Mouse (Mus musculus) left cerebral cortex, postnatal 4 days (tissue): ENCODE data around the gene Tnrc18. TPM values are rescaled to one million over a fixed set of nuclear protein-coding genes. Genes with fewer than 3 reads are reported as not detected.

Source experiments
- DNase-seq: peaks from one replicate; pipeline ENCODE4 v3.0.0-alpha.2; 2022
- intact Hi-C: fragments of 180-260 bp; cut with DNase I; formaldehyde crosslinking; loops from one replicate; pipeline ENCODE4 v1.15.1; 2025
- total RNA-seq, 2 experiments: library from RNA; stranded (reverse); gene quantifications; 2 replicates each; pipeline ENCODE4 v1.2.3; 2021

Tnrc18 gene
- total RNA-seq, 2 experiments from 2014 or later: 232 to 250 TPM

DNA sequence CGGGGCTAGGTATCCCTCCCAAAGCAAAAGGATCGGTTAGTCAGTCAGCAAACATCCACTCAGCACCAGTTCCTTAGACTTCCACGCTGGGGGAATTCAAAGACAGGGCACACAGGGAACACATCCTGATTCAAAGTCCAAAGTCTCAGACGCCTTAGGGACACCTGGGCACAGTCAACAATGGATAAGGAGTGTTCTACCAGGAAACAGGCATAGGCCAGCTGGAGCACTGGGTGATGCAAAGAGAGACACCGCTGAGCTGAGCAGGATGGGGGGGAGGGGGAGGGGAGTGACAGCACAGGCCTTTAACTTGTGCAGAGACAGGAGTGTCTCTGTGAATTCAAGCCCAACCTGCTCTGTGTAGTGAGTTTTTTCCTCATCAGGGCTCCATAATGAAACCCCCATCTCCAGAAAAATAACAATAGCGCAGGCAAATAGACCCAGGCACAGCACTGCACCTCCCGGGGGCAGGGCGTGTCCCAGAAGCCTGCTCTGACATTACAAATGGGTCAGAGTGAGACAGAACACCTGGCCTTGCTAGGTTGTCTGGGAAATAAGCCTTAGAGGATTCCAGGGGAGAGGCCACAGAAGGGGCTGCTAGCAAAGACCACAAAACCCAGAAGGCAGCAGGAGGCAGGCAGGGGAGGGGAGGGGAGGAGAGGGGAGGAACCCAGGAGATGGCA is 34.9 kb downstream of the Tnrc18 start:
- DNase-seq: no peak
- intact Hi-C loops: no loop called here

DNA sequence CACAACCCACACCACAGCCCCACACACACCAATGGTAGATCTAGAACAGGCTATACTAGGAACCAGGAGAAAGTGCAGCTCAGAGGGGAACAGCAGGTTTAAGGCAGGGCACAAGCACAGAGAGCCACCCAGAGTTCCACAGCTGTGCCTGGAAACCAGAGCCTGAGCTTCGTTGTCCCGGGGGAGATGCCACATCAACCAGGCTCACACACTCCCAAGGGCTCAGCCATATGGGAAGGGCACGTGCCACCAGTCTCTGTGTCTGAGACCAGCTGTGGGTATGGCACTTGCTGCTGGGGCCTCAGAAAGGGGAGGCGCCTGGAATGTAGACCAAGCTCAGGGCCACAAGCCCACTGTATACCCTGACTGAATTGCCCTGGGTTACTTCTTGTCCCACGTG is 36.9 kb downstream of the Tnrc18 start:
- intact Hi-C loops: no loop called here
- peak; percentile 28 for DNase-seq

DNA sequence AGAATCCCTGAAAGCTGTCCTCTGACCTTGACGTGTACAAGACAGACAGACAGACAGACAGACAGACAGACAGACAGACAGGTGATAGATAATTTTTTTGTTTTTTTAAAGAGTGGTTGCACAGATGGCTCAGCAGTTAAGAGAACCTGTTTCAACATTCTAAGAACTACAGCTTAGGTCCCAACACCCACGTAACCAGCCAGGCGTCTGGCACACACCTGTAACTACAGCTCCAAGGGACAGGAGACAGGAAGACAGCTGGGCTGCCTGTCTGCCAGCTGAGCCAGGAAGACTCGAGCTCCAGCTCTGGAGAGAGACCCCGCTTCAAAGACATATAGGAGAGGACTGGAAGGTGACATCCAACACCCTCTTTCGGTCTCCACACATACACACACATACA is 38.6 kb downstream of the Tnrc18 start:
- intact Hi-C loops: no loop called here
- DNase-seq: no peak

DNA sequence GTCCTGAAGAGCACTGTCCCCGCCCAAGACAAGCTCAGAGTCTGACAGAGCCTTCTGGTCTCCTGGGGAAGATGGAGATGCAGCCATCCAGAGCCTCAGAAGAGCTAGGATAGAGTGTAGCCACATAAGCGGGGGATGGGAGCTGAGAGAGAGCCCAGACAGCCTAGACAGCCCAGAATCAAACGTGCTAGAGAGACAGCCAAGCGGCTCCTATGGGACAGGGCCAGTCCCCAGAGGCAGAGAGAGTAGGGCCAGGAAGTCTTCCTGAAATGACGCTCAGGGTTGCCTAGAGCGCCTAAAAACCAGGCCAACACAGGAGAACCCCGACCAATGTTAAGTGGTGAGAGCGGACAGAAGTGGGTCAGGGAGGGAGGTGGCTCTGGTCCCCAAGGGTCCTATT is 39.3 kb downstream of the Tnrc18 start:
- intact Hi-C loops: no loop called here
- no peak for DNase-seq

DNA sequence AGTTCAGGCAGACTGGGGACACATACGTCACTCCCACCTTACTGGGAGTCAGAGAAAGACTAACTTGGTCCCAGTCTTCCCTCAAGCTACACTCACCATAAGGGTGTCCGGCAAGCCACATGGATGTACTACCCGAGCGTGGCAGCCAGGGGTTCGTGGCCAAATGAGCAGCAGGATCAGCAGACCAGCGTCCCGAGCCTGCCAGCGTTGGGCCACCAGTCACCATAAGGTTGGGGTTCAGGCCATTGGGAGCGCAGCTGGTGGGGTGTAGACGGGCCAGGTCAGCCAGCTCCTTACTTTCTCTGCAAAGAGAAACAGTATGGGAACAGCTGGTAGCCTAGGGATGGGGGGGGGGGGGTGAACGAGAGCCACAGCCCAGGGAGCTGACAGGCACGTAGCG is 41.4 kb downstream of the Tnrc18 start:
- peak; percentile 72 for DNase-seq
- intact Hi-C loops: no loop called here

DNA sequence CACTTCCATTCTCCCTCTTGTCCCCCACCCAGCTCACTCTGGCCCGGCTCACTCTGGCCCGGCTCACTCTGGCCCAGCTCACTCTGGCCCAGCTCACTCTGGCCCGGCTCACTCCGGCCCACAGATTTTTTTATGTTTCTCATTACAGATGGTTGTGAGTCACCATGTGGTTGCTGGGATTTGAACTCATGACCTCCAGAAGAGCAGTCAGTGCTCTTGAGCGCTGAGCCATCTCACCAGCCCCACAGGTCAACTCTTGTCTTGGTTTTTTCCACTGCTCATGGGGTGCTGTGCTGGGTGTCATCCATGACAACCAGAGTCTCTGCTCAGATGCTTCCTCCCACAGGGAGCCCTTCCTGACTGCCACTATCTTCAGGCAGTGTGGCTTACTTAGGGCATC is 42.7 kb downstream of the Tnrc18 start:
- no peak for DNase-seq
- intact Hi-C loops: no loop called here

DNA sequence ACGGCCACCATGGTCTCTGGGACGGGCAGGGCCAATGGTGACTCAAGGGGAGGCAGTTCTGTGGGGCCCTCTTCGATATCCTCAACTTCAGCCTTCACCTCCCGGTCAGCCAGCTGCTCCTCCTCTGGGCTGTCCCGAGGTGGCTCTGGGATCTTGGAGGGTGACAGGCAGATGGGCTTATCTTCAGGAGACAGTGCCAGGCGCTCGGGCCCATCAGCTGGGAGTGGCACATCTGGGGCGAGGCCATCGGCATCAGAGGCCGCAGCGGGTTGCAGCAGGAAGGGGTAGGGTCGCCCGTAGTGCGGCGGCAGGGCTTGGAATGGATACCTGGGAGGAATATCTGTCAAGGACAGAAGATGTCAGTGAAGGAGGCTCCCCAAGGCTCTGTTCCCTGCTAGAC is 45.5 kb downstream of the Tnrc18 start:
- DNase-seq: no peak
- intact Hi-C loops: no loop called here

DNA sequence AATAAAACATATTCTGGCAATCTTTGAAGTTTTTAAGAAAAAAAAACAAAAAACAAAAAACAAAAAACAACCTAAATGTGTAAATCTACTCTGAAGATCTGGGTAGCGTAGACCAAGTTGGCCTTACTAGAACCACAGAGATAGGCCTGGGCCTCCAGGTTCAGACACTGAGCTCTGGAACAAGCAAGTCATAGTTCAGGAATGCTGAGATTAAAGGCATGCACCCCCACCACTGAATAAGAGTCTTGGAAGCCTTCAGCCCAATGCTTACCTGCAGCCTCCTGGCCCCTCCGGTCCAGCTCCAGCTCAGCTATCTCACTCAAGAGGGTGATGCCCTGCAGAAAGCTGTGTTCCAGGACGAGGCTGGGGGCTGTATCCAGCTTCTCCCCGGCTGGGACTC is 46.4 kb downstream of the Tnrc18 start:
- no peak for DNase-seq
- intact Hi-C loops: no loop called here

DNA sequence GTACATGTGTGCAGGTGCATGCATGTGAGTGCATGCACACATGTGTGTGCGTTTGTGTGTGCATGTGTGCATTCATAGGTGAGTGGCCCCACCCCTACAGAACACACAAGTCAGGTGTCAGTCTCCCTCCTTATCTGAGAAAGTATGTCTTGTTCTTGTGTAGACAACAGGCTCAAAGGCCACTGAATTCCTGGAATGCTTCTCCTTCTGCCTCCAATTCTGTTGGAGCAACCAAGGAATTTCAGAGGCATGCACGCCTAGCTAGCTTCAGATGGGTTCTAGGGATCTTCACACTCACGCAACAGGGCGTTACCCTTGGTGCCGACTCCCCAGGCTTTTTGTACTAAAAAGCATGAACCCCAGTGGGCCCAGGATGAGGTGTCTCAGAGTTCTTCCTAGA is 47.8 kb downstream of the Tnrc18 start:
- intact Hi-C loops: loop anchor here (5.0 kb wide), 1 partner anchor 108 kb away; no protein-coding TSS in a partner anchor
- no peak for DNase-seq

DNA sequence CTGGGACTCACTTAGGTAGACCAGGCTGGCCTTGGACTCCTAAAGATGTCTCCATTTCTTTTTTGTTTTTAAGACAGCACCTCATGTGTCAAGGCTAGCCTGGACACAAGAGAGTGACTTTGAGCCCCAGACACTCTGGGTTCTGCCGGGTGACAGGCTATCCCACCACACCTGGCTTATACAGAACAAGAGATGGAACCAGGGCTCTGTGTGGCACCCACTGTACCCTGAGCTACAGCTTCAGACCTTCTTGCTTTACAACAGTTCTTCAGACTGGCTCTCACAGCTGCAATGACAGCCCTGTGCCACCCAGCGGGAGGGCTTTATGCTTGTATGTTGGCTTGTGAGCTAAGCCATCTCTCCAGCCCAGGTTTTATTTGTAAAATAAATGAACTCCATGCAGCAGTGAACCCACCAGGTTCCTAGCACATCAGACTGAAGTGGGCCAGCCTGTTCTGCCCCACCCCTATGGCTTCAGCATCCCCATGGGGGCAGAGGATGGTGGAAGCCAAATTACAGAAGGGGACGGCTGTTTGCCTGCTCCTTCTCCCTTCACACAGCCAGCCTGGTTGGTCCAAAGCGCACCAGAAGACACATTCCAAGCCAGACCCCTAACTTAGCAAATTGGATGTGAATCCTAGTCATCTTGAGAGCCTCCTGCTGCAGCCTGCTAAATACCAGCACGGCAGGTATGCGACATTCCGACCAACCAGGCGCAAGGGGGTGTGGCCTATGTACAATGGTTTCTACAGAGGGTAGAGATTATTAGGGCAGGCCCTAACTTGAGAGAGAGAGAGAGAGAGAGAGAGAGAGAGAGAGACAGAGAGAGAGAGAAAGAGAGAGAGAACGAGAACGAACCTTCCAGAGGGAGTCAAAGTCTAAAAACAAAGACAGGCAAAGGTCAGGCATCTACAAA is 48.9 kb downstream of the Tnrc18 start:
- intact Hi-C loops: loop anchor here (5.0 kb wide), 1 partner anchor 109 kb away; no protein-coding TSS in a partner anchor

DNA sequence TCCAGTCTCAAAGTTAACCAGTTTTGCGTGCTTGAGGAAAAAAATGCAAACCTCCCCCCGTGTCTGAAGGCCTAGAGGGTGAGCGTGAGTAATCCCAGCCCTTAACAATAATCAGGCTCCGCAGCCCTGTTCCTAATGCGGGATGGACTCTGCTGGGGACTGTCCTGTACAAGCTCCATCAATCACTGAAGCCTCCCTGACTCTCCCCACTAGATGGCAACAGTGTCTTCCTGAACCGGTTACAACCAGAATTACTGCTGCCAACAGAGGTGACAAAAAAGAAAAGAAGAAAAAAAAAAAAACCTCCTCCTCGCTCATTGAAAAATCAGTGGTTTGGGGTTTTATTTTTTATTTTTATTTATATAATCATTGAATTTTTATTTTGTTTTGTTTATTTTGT is 49.5 kb downstream of the Tnrc18 start:
- peak; percentile 75 for DNase-seq
- intact Hi-C loops: loop anchor here (5.0 kb wide), 1 partner anchor 109 kb away; no protein-coding TSS in a partner anchor

More for the DNA sequence above, 48.9 kb downstream of the Tnrc18 start:
- no peak for DNase-seq

DNA sequence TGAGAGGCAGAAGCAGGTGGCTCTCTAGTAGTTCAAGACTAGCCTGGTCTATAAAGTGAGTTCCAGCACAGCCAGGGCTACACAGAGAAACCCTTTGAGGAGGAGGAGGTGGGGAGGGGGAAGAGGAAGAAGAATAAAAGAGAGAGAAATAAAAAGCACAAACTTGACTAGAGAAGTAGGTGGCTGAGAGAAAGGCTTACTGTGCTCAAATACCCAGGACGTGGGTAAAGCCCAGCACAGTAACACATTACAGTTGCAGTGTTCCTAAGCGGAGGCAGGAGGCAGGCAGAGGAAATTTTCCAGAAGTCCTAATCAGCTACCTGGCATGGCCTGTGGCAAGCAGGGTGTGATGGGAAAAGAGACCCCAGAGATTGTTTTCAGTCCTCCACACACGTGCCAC is 50.8 kb downstream of the Tnrc18 start:
- intact Hi-C loops: loop anchor here (5.0 kb wide), 1 partner anchor 111 kb away; no protein-coding TSS in a partner anchor
- no peak for DNase-seq

DNA sequence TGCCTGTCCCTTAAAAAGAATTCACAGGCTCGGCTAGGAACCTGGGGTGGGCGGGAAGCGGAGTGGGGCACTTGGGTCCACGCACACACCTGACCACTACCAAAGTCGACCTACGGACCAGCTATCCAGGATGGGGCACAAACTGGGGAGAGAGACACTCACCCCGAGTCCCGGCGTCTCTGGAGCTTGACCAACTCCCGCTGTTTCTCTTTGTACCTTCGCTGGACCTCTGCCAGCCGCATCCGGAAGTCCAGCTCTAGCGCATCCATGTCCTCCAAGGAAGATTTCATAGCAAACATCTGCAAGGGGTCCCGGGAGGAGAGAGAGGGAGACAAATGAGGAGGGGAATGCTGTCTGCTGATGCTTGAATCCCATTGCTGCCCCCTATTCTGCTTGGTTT is 52.6 kb downstream of the Tnrc18 start:
- DNase-seq: no peak
- intact Hi-C loops: loop anchor here (5.0 kb wide), 2 partner anchors 47 to 112 kb away; no protein-coding TSS in a partner anchor

DNA sequence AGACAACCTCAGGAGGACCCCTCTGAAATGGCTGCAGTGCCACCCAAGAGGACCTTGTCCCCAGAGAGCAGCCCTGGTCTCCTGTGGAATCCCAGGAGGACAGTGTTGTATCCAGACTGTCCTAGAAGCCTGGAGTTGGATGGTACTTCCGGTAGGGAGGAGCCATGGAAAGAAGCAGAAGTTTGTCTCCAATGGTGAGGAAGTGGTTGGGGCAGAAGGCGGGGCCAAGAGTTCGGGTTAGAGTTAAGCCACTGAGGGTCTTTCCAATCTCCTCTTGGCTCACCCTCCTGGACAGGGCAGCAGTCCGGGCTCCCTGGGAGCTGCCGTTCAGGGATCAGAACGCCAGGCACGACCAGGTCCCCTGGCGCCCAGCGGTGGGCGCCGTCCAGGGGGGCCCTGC is 53.2 kb downstream of the Tnrc18 start:
- no peak for DNase-seq
- intact Hi-C loops: loop anchor here (5.0 kb wide), 1 partner anchor 48 kb away; no protein-coding TSS in a partner anchor

DNA sequence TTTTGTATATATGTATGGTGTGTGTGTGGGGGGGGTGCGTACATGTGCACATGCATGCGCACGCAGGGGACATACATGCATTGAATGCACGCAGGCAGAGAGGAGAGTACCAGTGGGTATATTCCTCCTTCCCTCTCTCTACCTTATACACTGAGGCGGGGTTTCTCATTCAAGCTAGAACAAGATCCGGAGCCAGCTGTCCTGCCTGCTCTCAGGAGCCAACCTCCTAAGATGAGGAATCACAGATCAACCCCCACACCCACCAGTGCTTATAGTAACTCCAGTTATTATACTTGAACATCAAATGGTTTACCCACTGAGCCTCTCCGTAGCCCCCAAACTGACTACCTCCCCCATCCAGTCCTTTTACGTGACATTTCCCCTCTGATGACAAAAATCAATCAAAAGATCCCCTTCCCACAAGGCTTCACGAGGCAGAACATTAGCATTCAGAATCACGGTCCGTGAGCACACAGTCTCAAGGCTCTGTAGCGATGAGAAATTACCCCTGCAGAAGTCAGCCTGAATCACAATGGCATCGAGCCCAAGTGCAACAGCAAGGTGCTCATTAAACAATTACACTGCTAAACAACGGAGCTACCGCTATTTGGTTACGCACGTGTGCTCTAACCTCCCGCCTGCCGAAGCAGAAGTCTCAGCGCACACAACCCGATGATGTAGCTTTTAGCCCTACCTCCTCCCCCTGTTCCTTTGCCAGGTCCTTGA is 55.2 kb downstream of the Tnrc18 start:
- DNase-seq: no peak
- intact Hi-C loops: loop anchor here (5.0 kb wide), 1 partner anchor 50 kb away; no protein-coding TSS in a partner anchor

DNA sequence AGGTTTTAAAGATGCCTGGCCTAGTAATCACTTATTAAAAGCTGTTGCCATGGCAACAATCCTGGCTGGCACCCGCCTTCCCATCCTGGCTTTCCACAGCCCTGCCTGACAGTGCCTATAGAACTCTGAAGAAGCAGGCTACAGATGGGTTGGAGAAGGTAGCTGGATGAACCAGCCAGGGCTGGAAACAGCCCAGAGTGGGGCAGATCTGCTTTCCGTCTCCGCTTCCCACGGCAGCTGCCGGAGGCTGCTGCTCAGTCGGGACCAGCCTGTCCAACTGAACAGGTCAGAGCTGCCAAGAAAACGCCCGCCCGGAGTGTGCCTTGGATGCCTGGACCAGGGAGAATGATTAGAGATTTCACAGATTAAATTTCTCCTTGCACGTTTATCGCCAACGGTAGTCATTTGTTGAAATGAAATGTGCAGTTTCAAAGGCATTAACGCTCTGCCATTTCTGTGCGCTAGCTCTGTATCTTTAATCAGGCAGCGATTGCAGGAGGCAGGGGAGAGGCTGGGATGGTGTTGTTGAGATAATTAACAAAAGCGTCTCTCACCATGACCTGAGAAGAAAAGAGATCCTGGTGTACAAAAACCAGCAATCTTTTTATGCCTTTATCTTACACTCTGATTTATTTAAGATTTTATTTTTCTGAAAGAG is 56.0 kb downstream of the Tnrc18 start:
- DNase-seq: peak; percentile 95
- intact Hi-C loops: loop anchor here (5.0 kb wide), 1 partner anchor 51 kb away; no protein-coding TSS in a partner anchor

DNA sequence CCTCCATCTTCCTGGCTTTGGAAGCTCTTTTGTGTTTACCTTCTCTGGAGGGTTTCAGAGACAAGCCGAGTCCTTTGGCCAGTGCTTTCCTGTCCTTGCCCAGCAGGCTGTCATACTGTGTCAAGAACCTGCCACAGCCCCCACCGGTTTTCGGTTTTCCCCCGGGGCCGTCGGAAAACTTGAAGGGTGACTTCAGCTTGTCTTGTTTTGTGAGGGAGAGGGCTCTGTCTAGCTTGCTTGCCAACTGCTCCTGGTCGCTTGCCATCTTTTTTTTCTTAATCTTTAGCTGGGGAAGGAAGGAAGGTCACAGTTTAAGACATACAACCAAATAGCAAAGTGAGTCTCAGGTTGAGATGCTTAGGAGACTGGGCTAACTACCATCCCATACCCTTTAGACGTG is 57.7 kb downstream of the Tnrc18 start:
- DNase-seq: peak; percentile 57
- intact Hi-C loops: loop anchor here (5.0 kb wide), 1 partner anchor 53 kb away; no protein-coding TSS in a partner anchor

DNA sequence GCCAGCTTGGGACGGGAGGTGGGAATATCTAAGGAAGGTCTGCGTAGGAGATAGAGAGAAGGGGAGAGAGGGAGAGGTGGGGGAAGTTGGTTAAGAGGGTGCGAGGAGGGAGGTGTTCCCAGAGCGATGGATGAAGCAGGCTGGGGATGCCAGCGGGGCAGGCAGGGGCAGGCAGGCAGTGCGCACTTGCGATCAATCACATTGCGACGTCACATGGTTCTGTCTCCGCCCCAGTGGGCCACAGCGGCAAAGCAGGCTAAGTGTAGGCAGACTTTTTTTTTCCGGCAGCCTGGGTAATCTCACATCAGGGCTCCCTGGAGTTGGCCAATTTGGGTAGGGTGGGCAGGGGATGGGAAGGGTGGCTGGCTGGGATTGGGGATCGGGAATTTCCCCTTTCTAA is 65.2 kb downstream of the Tnrc18 start:
- intact Hi-C loops: no loop called here
- no peak for DNase-seq

DNA sequence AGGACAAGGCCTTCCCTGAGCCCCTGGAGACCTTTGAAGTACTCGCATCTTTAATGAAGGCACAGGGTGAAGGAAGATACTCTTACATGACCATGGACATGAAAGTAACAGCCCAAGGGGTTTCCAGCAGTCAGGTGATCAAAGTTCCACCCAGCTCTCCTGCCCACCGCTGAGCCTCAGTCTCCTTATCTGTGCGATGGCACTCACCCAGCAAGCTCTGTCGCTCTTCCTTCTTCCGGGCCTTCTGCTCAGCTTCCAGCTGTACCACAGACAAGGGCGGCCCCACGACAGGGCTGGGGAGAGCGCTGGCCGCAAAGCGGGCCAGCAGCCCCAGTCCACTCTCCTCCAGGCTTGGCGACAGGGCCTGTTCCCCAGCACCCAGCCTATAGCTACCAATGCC is 67.3 kb downstream of the Tnrc18 start:
- DNase-seq: no peak

DNA sequence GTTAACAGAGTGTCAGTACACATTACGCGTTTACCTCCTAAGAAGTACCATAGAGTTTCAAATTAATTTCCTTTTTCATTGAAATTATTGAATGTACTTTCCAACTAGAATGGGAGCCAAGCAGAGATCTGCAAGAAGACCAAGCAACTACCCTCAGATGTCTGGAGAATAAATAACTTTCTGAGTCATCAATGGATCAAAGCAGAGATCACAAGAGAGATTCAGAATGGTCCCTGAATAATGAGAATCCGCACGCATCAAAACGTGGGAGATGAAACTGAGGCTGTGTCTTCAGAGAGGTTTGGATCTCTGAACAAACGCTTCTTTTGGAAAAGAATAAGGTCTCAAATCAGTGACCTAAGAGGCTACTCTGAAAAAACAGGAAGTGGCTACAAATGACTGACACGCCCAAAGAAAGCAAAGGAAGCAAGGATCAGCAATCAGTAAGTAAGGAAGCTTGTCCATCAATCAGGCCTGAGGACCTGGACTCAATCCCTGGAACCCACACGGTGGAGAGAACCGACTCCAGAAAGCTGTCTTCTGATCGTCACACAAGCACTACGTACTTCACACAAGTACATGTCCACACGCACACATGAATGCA is 70.3 kb downstream of the Tnrc18 start:
- no peak for DNase-seq
- intact Hi-C loops: no loop called here

More for the DNA sequence above, 67.3 kb downstream of the Tnrc18 start:
- intact Hi-C loops: no loop called here
